In genomic region chr7:100550338-100551007, GRCm38 (mm10) we compare ENCODE assay signal across 8 mouse cellular contexts. TPM values are rescaled to one million over a fixed set of nuclear protein-coding genes. Genes with fewer than 3 reads are reported as not detected.
DNase-seq lines count a peak whose midpoint lies in the region; TF ChIP-seq lines count a peak whose summit lies in the region.
"Had no signal": no experiment of that assay in that cellular context is flagged by ENCODE, and none has a peak within 500 bp of the region (broad histone marks: within the 10 kb centered on the region; RNA-seq: fewer than 3 reads in every experiment).

No protein-coding gene starts in this region.

- TF ChIP-seq POLR2A in kidney, adult 2 months (IDR thresholded peaks at IDR 0.05; ENCODE audit: low read depth, low read length): no peak

- TF ChIP-seq CTCF in kidney, adult 2 months (conservative IDR thresholded peaks at IDR 0.05; ENCODE audit: insufficient read depth, insufficient read length, low read depth, low read length): 0 out of 2 replicates have a peak, but pooled peaks have one; percentile 26

- no peak overlapping the region for H3K4me3 ChIP-seq in kidney, adult 2 months (ENCODE audit: insufficient read depth, low read depth, low read length)
- H3K4me3 ChIP-seq: limb, embryonic 12.5 days had no signal

- no peaks in the 10 kb centered on the region for H3K4me1 ChIP-seq in kidney, adult 2 months (ENCODE audit: control insufficient read depth, insufficient read depth, low read length)
- H3K4me1 ChIP-seq: limb, embryonic 12.5 days had no signal

- peak; percentile 40 for DNase-seq in kidney, adult 2 months
- DNase-seq in kidney, adult 11 months: no peak
- peak; percentile 68 for DNase-seq in NIH3T3 (ENCODE audit: low read depth)
- peak; percentile 57 to 63 for DNase-seq in cerebellum, adult 18-20 months
- peak; percentile 49 for DNase-seq in kidney, postnatal 14 days
- peak; percentile 44 for DNase-seq in right cerebral cortex, postnatal 14 days
- no peak for DNase-seq in neural tube, embryonic 10.5 days (ENCODE audit: extremely low spot score, low spot score)

- WGBS in kidney, adult 2 months: 43% methylated on average over 5 of the region's 5 CpGs

- no peak overlapping the region for H3K27ac ChIP-seq in kidney, adult 2 months (ENCODE audit: insufficient read depth, low read depth, low read length)
- H3K27ac ChIP-seq: limb, embryonic 12.5 days had no signal

- H3K36me3 ChIP-seq in kidney, adult 2 months (ENCODE audit: control insufficient read depth, insufficient read depth, low read length): no peaks in the 10 kb centered on the region

- H3K27me3 ChIP-seq in kidney, adult 2 months (replicated peaks; ENCODE audit: control insufficient read depth, insufficient read depth, low read length): no peaks in the 10 kb centered on the region
- H3K27me3 ChIP-seq: limb, embryonic 12.5 days had no signal

RNA-seq across cellular contexts. Expression of gene Coa4, which starts 13.6 kb away (rescaled TPM):
- polyA plus RNA-seq in kidney, adult 2 months (2012; rRNA removed): 12.6 and 16.1 TPM in 2 replicates

RNA-seq across cellular contexts. Expression of gene Dnajb13, which starts 35.7 kb away (rescaled TPM):
- polyA plus RNA-seq in kidney, adult 2 months (2012; rRNA removed): 0.36 and 0.58 TPM in 2 replicates

RNA-seq across cellular contexts. Expression of gene Rab6a, which starts 56.7 kb away (rescaled TPM):
- 21.1 and 21.4 TPM in 2 replicates for polyA plus RNA-seq in kidney, adult 2 months (2012; rRNA removed)

RNA-seq across cellular contexts. Expression of gene Ucp2, which starts 57.3 kb away (rescaled TPM):
- 153 and 172 TPM in 2 replicates for polyA plus RNA-seq in kidney, adult 2 months (2012; rRNA removed)

RNA-seq across cellular contexts. Expression of gene Mrpl48, which starts 57.6 kb away (rescaled TPM):
- polyA plus RNA-seq in kidney, adult 2 months (2012; rRNA removed): 21.0 and 27.5 TPM in 2 replicates

Comparison
In these comparisons a context has a peak if more than half of its experiments do, and no peak if none do; other contexts are left out.
1. DNase-seq: peak in kidney, adult 2 months (single experiment), NIH3T3 (single experiment), cerebellum, adult 18-20 months (2 of 2), kidney, postnatal 14 days (single experiment) and right cerebral cortex, postnatal 14 days (single experiment); none in kidney, adult 11 months (single experiment) and neural tube, embryonic 10.5 days (single experiment).